Mouse (Mus musculus) stomach, postnatal 0 days (tissue): ENCODE data around the gene Larp1. TPM values are rescaled to one million over a fixed set of nuclear protein-coding genes. Genes with fewer than 3 reads are reported as not detected.

ENCODE experiments used
- ATAC-seq: fragments of 200-750 bp; cut with Nextera tagmentation; 2 replicates; pipeline ENCODE4 v1.8.0; 2017; ENCODE audit not compliant: low FRiP score, low TSS enrichment
- DNase-seq: peaks from one replicate; pipeline ENCODE4 v3.0.0-alpha.2; 2016; ENCODE audit warnings: low spot score
- H3K27ac ChIP-seq: fragments of 300-500 bp; sonication (generic); replicated peaks from 2 replicates; pipeline ENCODE4 v1.5.1; 2014; ENCODE audit warnings: mild to moderate bottlenecking, control low read depth
- H3K27me3 ChIP-seq: fragments of 300-500 bp; sonication (generic); 2 replicates; pipeline ENCODE4 v1.6.1; 2014; ENCODE audit warnings: low read length; ENCODE audit not compliant: control insufficient read depth, insufficient read depth
- H3K36me3 ChIP-seq: fragments of 300-500 bp; sonication (generic); 2 replicates; pipeline ENCODE4 v1.6.1; 2014; ENCODE audit warnings: low read length, mixed read lengths; ENCODE audit not compliant: control insufficient read depth, insufficient read depth
- H3K4me1 ChIP-seq: fragments of 300-500 bp; sonication (generic); replicated peaks from 2 replicates; pipeline ENCODE4 v1.6.1; 2014; ENCODE audit warnings: antibody characterized with exemption; ENCODE audit not compliant: control insufficient read depth, insufficient read depth
- H3K4me2 ChIP-seq: fragments of 300-500 bp; sonication (generic); replicated peaks from 2 replicates; pipeline ENCODE4 v1.6.1; 2014; ENCODE audit warnings: low read depth, mild to moderate bottlenecking, control low read depth, moderate library complexity
- H3K4me3 ChIP-seq: fragments of 300-500 bp; sonication (generic); 2 replicates; pipeline ENCODE4 v1.5.1; 2014; ENCODE audit warnings: low read depth, low read length, control low read depth
- H3K9ac ChIP-seq: fragments of 300-500 bp; sonication (generic); 2 replicates; pipeline ENCODE4 v1.6.1; 2014; ENCODE audit warnings: mild to moderate bottlenecking, low read length, control low read depth, mixed read lengths
- H3K9me3 ChIP-seq: fragments of 300-500 bp; sonication (generic); 2 replicates; pipeline ENCODE4 v1.6.1; 2016; ENCODE audit warnings: low read length; ENCODE audit not compliant: control insufficient read depth
- CTCF ChIP-seq: IDR thresholded peaks from 2 replicates; pipeline ENCODE4 v1.5.1; 2016; ENCODE audit warnings: antibody characterized with exemption, low read depth, mild to moderate bottlenecking, moderate library complexity
- EP300 ChIP-seq: optimal IDR thresholded peaks from 2 replicates; pipeline ENCODE3; 2016; ENCODE audit warnings: antibody characterized with exemption
- WGBS: fragments of 180-500 bp; shearing (Covaris S2); extraction: QIAGEN DNeasy Blood & Tissue Kit; methylation state at CpG from one replicate; pipeline ENCODE4 v1.1.7; 2014; 5-methylcytosine and 5-hydroxymethylcytosine counted together
- polyA plus RNA-seq: library from polyadenylated mRNA; unstranded; fragments of >200 nt; fragmentation: Nextera tagmentation; extraction: Ambion mirVana; gene quantifications from 2 replicates; pipeline ENCODE4 v1.2.1, GENCODE M21; 2015

Gene Larp1
- polyA plus RNA-seq, 1 experiment from 2014 or later, result 11.6 TPM

- H3K4me3 ChIP-seq, result no peak overlapping the region
- DNase-seq (no peak), ATAC-seq (no peak)
- H3K9ac ChIP-seq, result no peak overlapping the region
- H3K4me2 ChIP-seq, result no peak overlapping the region
- H3K27me3 ChIP-seq, result no peaks in the 10 kb centered on the region
- H3K4me1 ChIP-seq, result no peaks in the 10 kb centered on the region; the same call in 1 of the 2 replicates
- no peak for TF ChIP-seq CTCF
- TF ChIP-seq EP300, result no peak
- no peaks in the 10 kb centered on the region for H3K9me3 ChIP-seq
- peak overlapping the region; percentile 65 for H3K27ac ChIP-seq
- 22% methylated on average over 5 of the region's 5 CpGs for WGBS
- H3K36me3 ChIP-seq, result no peaks in the 10 kb centered on the region
Observed at GRCm38 (mm10) chr11:57970541-57970940, 38.3 kb upstream of the Larp1 start.

DNA sequence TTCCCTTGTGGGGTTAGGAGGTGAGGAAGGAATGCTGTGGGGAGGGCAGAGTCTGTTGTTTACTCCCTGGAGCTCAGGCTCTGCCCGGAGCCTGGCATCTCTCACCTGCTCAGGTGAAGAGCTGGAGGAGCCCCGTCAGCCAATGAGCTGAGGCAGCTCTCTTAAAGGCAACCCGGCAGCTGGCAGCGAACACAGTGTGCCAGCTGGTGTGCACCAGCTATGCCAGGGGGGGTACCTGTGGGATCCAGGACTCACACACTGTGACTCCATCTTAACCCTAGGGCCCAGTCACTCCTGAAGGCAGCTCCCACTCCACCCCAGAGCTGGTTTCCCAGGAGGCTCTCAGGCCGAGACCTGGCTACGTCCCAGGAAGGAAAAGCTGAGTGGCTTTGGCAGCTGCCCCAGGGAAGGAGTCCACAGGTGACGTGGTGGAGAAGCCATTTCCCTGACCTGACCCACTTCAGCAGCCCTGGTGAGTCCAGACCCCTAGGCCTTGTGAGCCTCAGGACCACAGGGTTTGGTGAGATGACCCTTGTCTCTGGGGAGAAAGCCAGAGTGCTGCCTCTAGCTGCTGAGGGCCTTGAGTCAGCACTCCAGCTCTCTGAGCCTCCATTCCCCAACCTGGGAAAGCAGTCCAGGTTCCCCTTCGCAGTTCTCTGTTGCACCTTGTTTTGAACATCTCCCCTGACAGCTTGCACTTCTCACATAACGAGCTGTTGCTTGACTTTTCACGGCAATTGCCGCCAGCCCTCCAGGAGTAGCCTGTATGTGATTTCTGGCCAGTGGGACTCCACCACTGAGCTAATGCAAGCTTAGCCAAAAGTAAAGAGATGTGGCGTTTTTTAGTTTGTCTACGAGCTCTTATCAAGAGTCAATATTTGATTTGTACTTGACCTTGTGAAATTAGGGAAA, 35.6 kb upstream of the Larp1 start:
- ATAC-seq, result peak; percentile 70

GRCm38 (mm10) chr11:57973913-57974234, 35.0 kb upstream of the Larp1 start:
- H3K9ac ChIP-seq, result no peak overlapping the region
- no peaks in the 10 kb centered on the region for H3K9me3 ChIP-seq
- H3K4me3 ChIP-seq, result no peak overlapping the region
- DNase-seq (no peak), ATAC-seq (peak; percentile 2; the same call in 1 of the 2 replicates)
- no peaks in the 10 kb centered on the region for H3K27me3 ChIP-seq
- H3K27ac ChIP-seq, result peak overlapping the region; percentile 91
- no peaks in the 10 kb centered on the region for H3K36me3 ChIP-seq
- H3K4me1 ChIP-seq, result no peaks in the 10 kb centered on the region; the same call in 1 of the 2 replicates
- H3K4me2 ChIP-seq, result no peak overlapping the region
- 46% methylated on average over 9 of the region's 9 CpGs for WGBS
- no peak for TF ChIP-seq CTCF
- no peak for TF ChIP-seq EP300

More for the DNA sequence above, 35.6 kb upstream of the Larp1 start:
- Histone ChIP-seq H3K4me1 (no peaks in the 10 kb centered on the region; the same call in 1 of the 2 replicates), H3K4me3 (no peak overlapping the region), H3K27ac (peak overlapping the region; percentile 91), H3K9ac (no peak overlapping the region), H3K9me3 (no peaks in the 10 kb centered on the region), H3K4me2 (0 out of 2 replicates have a peak overlapping the region, but pooled peaks have one; percentile 1), H3K27me3 (no peaks in the 10 kb centered on the region), H3K36me3 (no peaks in the 10 kb centered on the region)
- TF ChIP-seq EP300 (no peak), CTCF (no peak)
- DNase-seq, result peak; percentile 81
- 53% methylated on average over 13 of the region's 13 CpGs for WGBS

DNA sequence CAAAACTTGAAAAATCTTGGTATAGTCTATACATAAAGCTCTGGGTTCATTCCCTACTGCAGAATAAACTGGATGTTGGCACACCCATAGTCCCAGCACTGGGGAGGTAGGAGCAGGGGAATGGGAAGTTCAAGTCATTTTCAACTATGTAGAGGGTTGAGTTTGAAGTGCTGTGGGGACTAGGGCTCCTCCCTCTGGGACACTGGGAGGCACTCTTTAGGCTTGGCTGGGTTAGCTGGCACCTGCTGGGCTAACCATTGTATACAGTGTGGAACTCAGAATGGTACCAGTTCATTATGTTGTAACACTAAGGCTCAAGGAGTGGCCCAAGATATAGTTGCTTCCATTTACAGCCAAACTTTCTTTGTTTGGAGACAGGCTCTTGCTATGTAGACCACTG, 33.0 kb upstream of the Larp1 start:
- Histone ChIP-seq H3K27me3 (no peaks in the 10 kb centered on the region), H3K9ac (no peak overlapping the region), H3K9me3 (no peaks in the 10 kb centered on the region), H3K27ac (no peak overlapping the region), H3K4me1 (no peaks in the 10 kb centered on the region), H3K4me2 (no peak overlapping the region), H3K4me3 (no peak overlapping the region), H3K36me3 (no peaks in the 10 kb centered on the region)
- TF ChIP-seq CTCF (no peak), EP300 (no peak)
- no peak for DNase-seq
- ATAC-seq, result peak; percentile 9; the same call in 1 of the 2 replicates

GRCm38 (mm10) chr11:57977681-57978080, 31.2 kb upstream of the Larp1 start:
- no peak for TF ChIP-seq CTCF
- no peak for TF ChIP-seq EP300
- Histone ChIP-seq H3K4me1 (no peaks in the 10 kb centered on the region), H3K36me3 (no peaks in the 10 kb centered on the region), H3K9ac (no peak overlapping the region), H3K27ac (no peak overlapping the region), H3K4me2 (no peak overlapping the region), H3K4me3 (no peak overlapping the region), H3K9me3 (no peaks in the 10 kb centered on the region), H3K27me3 (no peaks in the 10 kb centered on the region)
- 92% methylated on average over 1 of the region's 1 CpGs for WGBS
- DNase-seq, result no peak
- ATAC-seq, result no peak

- H3K27me3 ChIP-seq, result no peaks in the 10 kb centered on the region
- WGBS, result 82% methylated on average over 6 of the region's 6 CpGs
- peaks cover 3% of the 10 kb centered on the region; the same call in 1 of the 2 replicates for H3K4me1 ChIP-seq
- no peak for TF ChIP-seq EP300
- TF ChIP-seq CTCF, result no peak
- no peak overlapping the region for H3K4me2 ChIP-seq
- no peaks in the 10 kb centered on the region for H3K9me3 ChIP-seq
- no peak overlapping the region for H3K9ac ChIP-seq
- ATAC-seq (no peak), DNase-seq (no peak)
- no peak overlapping the region for H3K4me3 ChIP-seq
- H3K36me3 ChIP-seq, result no peaks in the 10 kb centered on the region
- no peak overlapping the region for H3K27ac ChIP-seq
Observed at GRCm38 (mm10) chr11:57979621-57980020, 29.2 kb upstream of the Larp1 start.
